Mouse (Mus musculus): ENCODE measurements around the gene Grin3b. TPM values are rescaled to one million over a fixed set of nuclear protein-coding genes. Genes with fewer than 3 reads are reported as not detected.
"Not testable (repeated sequence)": the region's sequence is repeated elsewhere in the genome, so short reads cannot be mapped to it uniquely, and the experiment has no call there.

Gene Grin3b
- total RNA-seq, 2 experiments from 2014 or later, result 0.14 to 0.16 TPM

GRCm38 (mm10) chr10:79934794-79935569 lies 35.5 kb upstream of the Grin3b start:
- no peak for DNase-seq (ENCODE audit: low spot score in 2 of 2)

GRCm38 (mm10) chr10:79936284-79936910 lies 34.1 kb upstream of the Grin3b start:
- no peak for DNase-seq (ENCODE audit: low spot score in 2 of 2)

GRCm38 (mm10) chr10:79936911-79937441 lies 33.5 kb upstream of the Grin3b start:
- no peak for DNase-seq (ENCODE audit: low spot score in 2 of 2)

- no peak for DNase-seq (ENCODE audit: low spot score in 2 of 2)
Measured at GRCm38 (mm10) chr10:79937775-79938526, 32.6 kb upstream of the Grin3b start.

GRCm38 (mm10) chr10:79940749-79941148 lies 29.8 kb upstream of the Grin3b start:
- no peak for DNase-seq (ENCODE audit: low spot score in 2 of 2)

- no peak for DNase-seq (ENCODE audit: low spot score in 2 of 2)
Measured at GRCm38 (mm10) chr10:79942988-79943387, 27.5 kb upstream of the Grin3b start.

GRCm38 (mm10) chr10:79943471-79943901 lies 27.0 kb upstream of the Grin3b start:
- DNase-seq (ENCODE audit: low spot score in 2 of 2), result no peak

GRCm38 (mm10) chr10:79945507-79946234 lies 24.8 kb upstream of the Grin3b start:
- no peak for DNase-seq (ENCODE audit: low spot score in 2 of 2)

GRCm38 (mm10) chr10:79946752-79947322 lies 23.7 kb upstream of the Grin3b start:
- DNase-seq (ENCODE audit: low spot score in 2 of 2), result no peak

- no peak for DNase-seq (ENCODE audit: low spot score in 2 of 2)
Measured at GRCm38 (mm10) chr10:79947502-79947901, 23.0 kb upstream of the Grin3b start.

GRCm38 (mm10) chr10:79949873-79950272 lies 20.6 kb upstream of the Grin3b start:
- no peak for DNase-seq (ENCODE audit: low spot score in 2 of 2)

- no peak for DNase-seq (ENCODE audit: low spot score in 2 of 2)
Measured at GRCm38 (mm10) chr10:79950661-79951060, 19.9 kb upstream of the Grin3b start.

- no peak for DNase-seq (ENCODE audit: low spot score in 2 of 2)
Measured at GRCm38 (mm10) chr10:79953946-79954345, 16.6 kb upstream of the Grin3b start.

GRCm38 (mm10) chr10:79955691-79956090 lies 14.8 kb upstream of the Grin3b start:
- no peak for DNase-seq (ENCODE audit: low spot score in 2 of 2)

- no peak for DNase-seq (ENCODE audit: low spot score in 2 of 2)
Measured at GRCm38 (mm10) chr10:79956643-79957154, 13.8 kb upstream of the Grin3b start.

GRCm38 (mm10) chr10:79958140-79958816 lies 12.2 kb upstream of the Grin3b start:
- DNase-seq (ENCODE audit: low spot score in 2 of 2), result peak; percentile 77 to 78

GRCm38 (mm10) chr10:79959412-79959811 lies 11.1 kb upstream of the Grin3b start:
- not testable (repeated sequence) for DNase-seq (ENCODE audit: low spot score in 2 of 2)

- DNase-seq (ENCODE audit: low spot score in 2 of 2), result peak; percentile 99
Measured at GRCm38 (mm10) chr10:79959847-79960601, 10.5 kb upstream of the Grin3b start, which contains the start of gene Wdr18. Wdr18 (plus strand) TSS chr10:79960152.
